Mouse (Mus musculus): ENCODE measurements around the gene Nkiras1.
A peak's percentile ranks its signal among the peaks of the same experiment; 100 is the strongest.

- TF ChIP-seq CTCF (IDR thresholded peaks at IDR 0.05; ENCODE audit: low read depth) (peak; percentile 22; the same call in 1 of the 2 replicates), EP300 (IDR thresholded peaks at IDR 0.05; ENCODE audit: low read depth) (no peak)
Observed at GRCm38 (mm10) chr14:18261203-18261602, 9.7 kb upstream of the Nkiras1 start.
